Mouse (Mus musculus) neural tube, embryonic 11.5 days (tissue): ENCODE measurements around the gene Wif1. TPM values are rescaled to one million over a fixed set of nuclear protein-coding genes. Genes with fewer than 3 reads are reported as not detected.

Experiments
- ATAC-seq: fragments of 200-750 bp; cut with Nextera tagmentation; 2 replicates; pipeline ENCODE4 v1.8.0; 2017; ENCODE audit warnings: moderate number of reproducible peaks, mild to moderate bottlenecking, moderate TSS enrichment, moderate library complexity; ENCODE audit not compliant: insufficient read depth, low FRiP score, low TSS enrichment
- DNase-seq: peaks from one replicate; pipeline ENCODE4 v3.0.0-alpha.2; 2015; ENCODE audit warnings: low spot score
- H3K27ac ChIP-seq: fragments of 300-500 bp; sonication (generic); 2 replicates; pipeline ENCODE4 v1.5.1; 2014; ENCODE audit warnings: low read depth, mild to moderate bottlenecking, low read length
- H3K27me3 ChIP-seq: fragments of 300-500 bp; sonication (generic); 2 replicates; pipeline ENCODE4 v1.6.1; 2014; ENCODE audit warnings: mild to moderate bottlenecking, low read length, mixed read lengths; ENCODE audit not compliant: control insufficient read depth, insufficient read depth
- H3K36me3 ChIP-seq: fragments of 300-500 bp; sonication (generic); 2 replicates; pipeline ENCODE4 v1.6.1; 2014; ENCODE audit warnings: mild to moderate bottlenecking, low read length, moderate library complexity, mixed read lengths; ENCODE audit not compliant: control insufficient read depth, insufficient read depth
- H3K4me1 ChIP-seq: fragments of 300-500 bp; sonication (generic); 2 replicates; pipeline ENCODE4 v1.6.1; 2014; ENCODE audit warnings: low read length, mixed read lengths; ENCODE audit not compliant: control insufficient read depth, insufficient read depth
- H3K4me2 ChIP-seq: fragments of 300-500 bp; sonication (generic); 2 replicates; pipeline ENCODE4 v1.6.1; 2014; ENCODE audit warnings: low read depth, mild to moderate bottlenecking, moderate library complexity
- H3K4me3 ChIP-seq: fragments of 300-500 bp; sonication (generic); 2 replicates; pipeline ENCODE4 v1.5.1; 2014; ENCODE audit warnings: low read depth, low read length
- H3K9ac ChIP-seq: fragments of 300-500 bp; sonication (generic); 2 replicates; pipeline ENCODE4 v1.6.1; 2014; ENCODE audit warnings: mild to moderate bottlenecking, low read length
- H3K9me3 ChIP-seq: fragments of 300-500 bp; sonication (generic); 2 replicates; pipeline ENCODE4 v1.6.1; 2016; ENCODE audit warnings: low read length; ENCODE audit not compliant: control insufficient read depth
- WGBS: fragments of 180-500 bp; shearing (Covaris S2); extraction: QIAGEN DNeasy Blood & Tissue Kit; methylation state at CpG from one replicate; pipeline ENCODE4 v1.1.7; 2014; 5-methylcytosine and 5-hydroxymethylcytosine counted together
- polyA plus RNA-seq: library from polyadenylated mRNA; unstranded; fragments of >200 nt; fragmentation: Nextera tagmentation; extraction: Ambion mirVana; gene quantifications from 2 replicates; pipeline ENCODE4 v1.2.1, GENCODE M21; 2014

The Wif1 gene
- polyA plus RNA-seq, 1 experiment from 2014 or later: 8.5 TPM

DNA sequence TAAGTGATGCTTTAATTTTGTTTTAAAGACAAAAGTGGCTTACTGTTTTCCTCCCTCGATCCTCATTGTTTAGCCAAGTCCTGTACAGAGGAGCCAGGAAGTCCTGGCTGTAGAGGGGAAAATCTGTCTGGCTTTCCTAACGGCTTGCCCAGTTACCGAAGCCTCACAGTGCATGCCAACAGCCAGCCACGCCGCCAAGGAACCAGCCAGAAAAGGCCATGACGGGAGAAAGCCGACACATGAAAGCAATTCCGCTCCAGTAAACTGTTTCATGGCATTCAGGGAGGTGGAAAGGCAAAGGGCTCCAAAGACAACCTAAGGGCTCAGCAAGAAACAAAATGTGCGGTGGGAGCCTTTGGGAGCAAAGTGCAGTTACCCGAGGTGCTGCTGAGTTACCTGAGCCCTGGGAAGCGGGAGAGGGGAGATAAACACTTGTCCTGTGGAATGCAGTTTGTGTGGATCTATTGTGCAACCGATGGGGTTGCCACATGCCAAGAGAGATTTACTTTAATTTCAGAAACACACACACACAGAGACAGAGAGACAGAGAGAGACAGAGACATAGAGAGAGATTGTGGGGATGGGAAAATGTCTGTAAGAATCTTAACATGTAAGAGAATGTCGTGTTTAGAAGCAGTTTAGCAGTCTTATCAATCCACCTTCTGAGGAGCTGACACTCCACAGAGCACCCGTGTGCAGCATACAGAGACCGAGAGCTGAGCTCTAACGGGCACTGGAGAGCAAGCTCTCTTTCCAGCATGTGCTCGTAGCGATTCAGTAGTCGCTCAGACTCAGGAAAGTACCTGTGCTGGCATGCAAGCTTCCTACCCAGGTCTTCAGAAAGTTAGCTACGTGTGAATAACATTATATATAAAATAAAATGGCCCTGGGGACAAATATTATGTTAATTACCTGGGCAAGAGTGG is 95.5 kb downstream of the Wif1 start:
- no peaks in the 10 kb centered on the region for H3K4me1 ChIP-seq
- H3K9me3 ChIP-seq: no peaks in the 10 kb centered on the region
- WGBS: 80% methylated on average over 20 of the region's 20 CpGs
- no peak for DNase-seq
- H3K27ac ChIP-seq: no peak overlapping the region
- H3K36me3 ChIP-seq: no peaks in the 10 kb centered on the region
- no peak overlapping the region for H3K4me2 ChIP-seq
- H3K4me3 ChIP-seq: no peak overlapping the region
- no peak overlapping the region for H3K9ac ChIP-seq
- no peak for ATAC-seq
- H3K27me3 ChIP-seq: no peaks in the 10 kb centered on the region

Other genes starting within 250 kb of the Wif1 start
- 5.1 and 5.2 TPM in 2 replicates for gene Msrb3, start 134.9 kb upstream of the Wif1 start, polyA plus RNA-seq
- 4.1 and 5.2 TPM in 2 replicates for gene Lemd3, start 54.6 kb upstream of the Wif1 start, polyA plus RNA-seq